8 mouse cellular contexts compared by ENCODE assay signal in genomic region chr6:39871381-39872305, GRCm38 (mm10). TPM values are rescaled to one million over a fixed set of nuclear protein-coding genes. Genes with fewer than 3 reads are reported as not detected.
DNase-seq lines count a peak whose midpoint lies in the region; ATAC-seq lines count a peak whose summit lies in the region.

No protein-coding gene starts in this region.

- H3K4me1 ChIP-seq in forebrain, embryonic 13.5 days = peaks cover 29% of the 10 kb centered on the region
- peaks cover 28% of the 10 kb centered on the region for H3K4me1 ChIP-seq in heart, embryonic 15.5 days (replicated peaks)
- H3K4me1 ChIP-seq in neural tube, embryonic 11.5 days (ENCODE audit: control insufficient read depth, insufficient read depth, low read length) = peaks cover 2% of the 10 kb centered on the region; the same call in 1 of the 2 replicates

- WGBS in forebrain, embryonic 13.5 days = under 1% methylated on average over 71 of the region's 71 CpGs
- WGBS in heart, embryonic 15.5 days = under 1% methylated on average over 70 of the region's 71 CpGs
- under 1% methylated on average over 71 of the region's 71 CpGs for WGBS in neural tube, embryonic 11.5 days

- H3K36me3 ChIP-seq in forebrain, embryonic 13.5 days (ENCODE audit: poor library complexity, severe bottlenecking) = no peaks in the 10 kb centered on the region
- no peaks in the 10 kb centered on the region for H3K36me3 ChIP-seq in heart, embryonic 15.5 days
- H3K36me3 ChIP-seq in neural tube, embryonic 11.5 days (ENCODE audit: control insufficient read depth, insufficient read depth, low read length) = no peaks in the 10 kb centered on the region

- peak; percentile 73 for ATAC-seq in forebrain, embryonic 13.5 days
- ATAC-seq in heart, embryonic 15.5 days (replicated peaks; ENCODE audit: insufficient number of reproducible peaks, insufficient read depth, low FRiP score, low read depth) = peak; percentile 80
- ATAC-seq in neural tube, embryonic 11.5 days (ENCODE audit: insufficient read depth, low FRiP score, low TSS enrichment) = peak; percentile 66

- peak overlapping the region; percentile 89 for H3K27ac ChIP-seq in forebrain, embryonic 13.5 days
- H3K27ac ChIP-seq in heart, embryonic 15.5 days = no peak overlapping the region
- peak overlapping the region; percentile 54 for H3K27ac ChIP-seq in neural tube, embryonic 11.5 days (ENCODE audit: low read depth, low read length)

- H3K27me3 ChIP-seq in forebrain, embryonic 13.5 days = no peaks in the 10 kb centered on the region
- peaks cover 64% of the 10 kb centered on the region for H3K27me3 ChIP-seq in heart, embryonic 15.5 days
- H3K27me3 ChIP-seq in neural tube, embryonic 11.5 days (ENCODE audit: control insufficient read depth, insufficient read depth, low read length) = peaks cover 8% of the 10 kb centered on the region; the same call in 1 of the 2 replicates

- DNase-seq in thymus, postnatal 4 days = peak; percentile 25
- DNase-seq in thymus, adult 18-20 months = no peak
- peak; percentile 73 for DNase-seq in kidney, postnatal 10 days
- peak; percentile 34 for DNase-seq in liver
- DNase-seq in neural tube, embryonic 11.5 days (ENCODE audit: low spot score) = peak; percentile 77
- DNase-seq in urinary bladder, adult 18-20 months (ENCODE audit: low spot score in 2 of 2) = peak; percentile 33 to 47

- peak overlapping the region; percentile 92 for H3K9ac ChIP-seq in forebrain, embryonic 13.5 days
- 0 out of 2 replicates have a peak overlapping the region, but pooled peaks have one; percentile 3 for H3K9ac ChIP-seq in heart, embryonic 15.5 days
- H3K9ac ChIP-seq in neural tube, embryonic 11.5 days (ENCODE audit: low read length) = peak overlapping the region; percentile 77

- peak overlapping the region; percentile 83 for H3K4me3 ChIP-seq in forebrain, embryonic 13.5 days
- peak overlapping the region; percentile 53 for H3K4me3 ChIP-seq in heart, embryonic 15.5 days
- peak overlapping the region; percentile 63 for H3K4me3 ChIP-seq in neural tube, embryonic 11.5 days (ENCODE audit: low read depth, low read length)

- no peaks in the 10 kb centered on the region for H3K9me3 ChIP-seq in forebrain, embryonic 13.5 days (replicated peaks)
- H3K9me3 ChIP-seq in heart, embryonic 15.5 days (replicated peaks) = no peaks in the 10 kb centered on the region
- no peaks in the 10 kb centered on the region for H3K9me3 ChIP-seq in neural tube, embryonic 11.5 days (ENCODE audit: control insufficient read depth, low read length)

- peak overlapping the region; percentile 93 for H3K4me2 ChIP-seq in forebrain, embryonic 13.5 days
- H3K4me2 ChIP-seq in heart, embryonic 15.5 days = peak overlapping the region; percentile 97
- peak overlapping the region; percentile 85 for H3K4me2 ChIP-seq in neural tube, embryonic 11.5 days (ENCODE audit: low read depth)

RNA-seq across cellular contexts. Expression of gene Tmem178b, which starts 1.4 kb away (rescaled TPM):
- 16.4 and 21.1 TPM in 2 replicates for polyA plus RNA-seq in forebrain, embryonic 13.5 days (2015; fragmentation: Nextera tagmentation; extraction: Ambion mirVana)
- polyA plus RNA-seq in heart, embryonic 15.5 days (2015; fragmentation: Nextera tagmentation; extraction: Ambion mirVana) = 0.01 and 0.23 TPM in 2 replicates
- polyA plus RNA-seq in neural tube, embryonic 11.5 days (2014; fragmentation: Nextera tagmentation; extraction: Ambion mirVana) = 7.3 and 8.5 TPM in 2 replicates

Comparison
In these comparisons a context has a peak if more than half of its experiments do, and no peak if none do; other contexts are left out.
1. DNase-seq: peak in thymus, postnatal 4 days (single experiment), kidney, postnatal 10 days (single experiment), liver (single experiment), neural tube, embryonic 11.5 days (single experiment) and urinary bladder, adult 18-20 months (2 of 2); none in thymus, adult 18-20 months (0 of 2).
2. H3K9ac ChIP-seq: peak in every context shown above with its lines; median percentile 92 in forebrain, embryonic 13.5 days; 77 in neural tube, embryonic 11.5 days; 3 in heart, embryonic 15.5 days.
3. Peak in every context shown above with its lines, with median percentiles within 50 percentile points of each other: ATAC-seq, H3K4me2 ChIP-seq and H3K4me3 ChIP-seq.